Mouse (Mus musculus) CD4-positive, CD25-positive, alpha-beta regulatory T cell, adult 4 months (primary cell): ENCODE data around the gene Rad51ap1. TPM values are rescaled to one million over a fixed set of nuclear protein-coding genes. Genes with fewer than 3 reads are reported as not detected.

ENCODE experiments used
- polyA plus RNA-seq, 2 experiments: library from polyadenylated mRNA; unstranded; fragments of 100-300 nt; shearing (Covaris generic); gene quantifications; one replicate each; pipeline ENCODE4 v1.2.1; 2017

Rad51ap1 gene
- polyA plus RNA-seq, 2 experiments from 2014 or later, result 3.6 to 9.2 TPM

Other genes with a start within 250 kb of the Rad51ap1 start
- gene Kcna6, start 198.9 kb downstream of the Rad51ap1 start, polyA plus RNA-seq, result not detected
- 100 to 1,000 TPM; 170 to 192 TPM for gene Ndufa9, start 90.5 kb downstream of the Rad51ap1 start, polyA plus RNA-seq
- not detected for gene Akap3, start 86.5 kb downstream of the Rad51ap1 start, polyA plus RNA-seq
- under 1 TPM; 0.44 to 0.95 TPM for gene Dyrk4, start 17.7 kb downstream of the Rad51ap1 start, polyA plus RNA-seq
- 10 to 100 TPM; 14.9 to 16.3 TPM for gene D6Wsu163e, start 375 bp upstream of the Rad51ap1 start, polyA plus RNA-seq
- gene Fgf6, start 76.0 kb upstream of the Rad51ap1 start, polyA plus RNA-seq, result not detected
- not detected for gene Fgf23, start 133.3 kb upstream of the Rad51ap1 start, polyA plus RNA-seq
- 10 to 100 TPM in 1 of 2 experiments, 1 to 10 TPM in 1; 7.6 to 10.6 TPM for gene Tigar, start 170.0 kb upstream of the Rad51ap1 start, polyA plus RNA-seq
- gene Ccnd2, start 212.6 kb upstream of the Rad51ap1 start, polyA plus RNA-seq, result 100 to 1,000 TPM; 616 to 775 TPM